8 mouse cellular contexts compared by ENCODE assay signal in the genomic region with DNA sequence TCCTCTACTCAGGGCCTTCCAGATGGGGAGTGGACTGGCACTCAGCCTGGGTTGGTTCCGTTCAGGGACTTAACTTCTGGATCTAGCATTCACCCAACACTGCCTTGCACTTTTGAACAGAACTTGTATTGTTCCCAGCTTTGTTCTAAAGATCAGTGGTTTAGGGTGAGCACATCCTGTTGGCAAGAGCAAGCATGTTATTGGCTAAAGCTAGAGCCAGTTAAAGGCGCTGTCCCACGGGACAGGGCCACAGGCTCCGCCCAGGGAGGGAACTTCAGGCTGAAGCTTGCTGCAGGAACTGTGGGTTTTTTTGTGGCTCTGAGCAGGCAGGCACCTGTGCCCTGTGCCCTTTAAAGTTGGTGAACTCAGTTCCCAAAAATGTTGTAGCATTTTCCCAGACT. TPM values are rescaled to one million over a fixed set of nuclear protein-coding genes. Genes with fewer than 3 reads are reported as not detected.
A peak's percentile ranks its signal among the peaks of the same experiment; 100 is the strongest.
DNase-seq lines count a peak whose midpoint lies in the region; ATAC-seq lines count a peak whose summit lies in the region.

No protein-coding gene starts in this region.

- ATAC-seq in frontal cortex, adult (ENCODE audit: low TSS enrichment): peak; percentile 48; the same call in 1 of the 2 replicates
- peak; percentile 71 for ATAC-seq in granulocyte monocyte progenitor cell, adult 5-6 weeks (replicated peaks; ENCODE audit: poor library complexity, severe bottlenecking)

- DNase-seq in frontal cortex, postnatal 10 days (ENCODE audit: low spot score in 2 of 2): no peak
- DNase-seq in adrenal gland, adult 8-10 months: peak; percentile 61
- DNase-seq in kidney, adult 9 months: peak; percentile 95
- peak; percentile 83 to 89 for DNase-seq in lung, postnatal 4 days
- DNase-seq in testis, postnatal 10 days (ENCODE audit: low spot score): peak; percentile 77
- DNase-seq in left cerebral cortex, postnatal 4 days: no peak

- intact Hi-C loops in left cerebral cortex, postnatal 4 days (cut with DNase I): no loop called here

RNA-seq across cellular contexts. Expression of a gene that starts 22.9 kb away (rescaled TPM):
- total RNA-seq in adrenal gland, adult 8-10 months (2022): 100 to 1,000 TPM; 112 to 129 (median 123) TPM
- 81.6 and 83.0 TPM in 2 replicates for total RNA-seq in granulocyte monocyte progenitor cell, adult 5-6 weeks (2014; fragmentation: Nextera tagmentation)
- 80.3 and 95.4 TPM in 2 replicates for total RNA-seq in granulocyte monocyte progenitor cell, adult 5-6 weeks (2017)
- total RNA-seq in left cerebral cortex, postnatal 4 days (2021): 10 to 100 TPM; 34.4 to 36.1 TPM

RNA-seq across cellular contexts. Expression of a gene that starts 34.3 kb away (rescaled TPM):
- total RNA-seq in adrenal gland, adult 8-10 months (2022): under 1 TPM in 1 of 4 experiments, not detected in 3; 0.16 TPM
- not detected in 2 replicates for total RNA-seq in granulocyte monocyte progenitor cell, adult 5-6 weeks (2014; fragmentation: Nextera tagmentation)
- total RNA-seq in granulocyte monocyte progenitor cell, adult 5-6 weeks (2017): 0.26 TPM in 1 of 2 replicates, not detected in the other
- under 1 TPM; 0.28 to 0.54 TPM for total RNA-seq in left cerebral cortex, postnatal 4 days (2021)

Comparison
In these comparisons a context has a peak if more than half of its experiments do, and no peak if none do; other contexts are left out.
1. DNase-seq: peak in adrenal gland, adult 8-10 months (single experiment), kidney, adult 9 months (single experiment), lung, postnatal 4 days (2 of 2) and testis, postnatal 10 days (single experiment); none in frontal cortex, postnatal 10 days (0 of 2) and left cerebral cortex, postnatal 4 days (single experiment).